Mouse (Mus musculus) adrenal gland, postnatal 0 days (tissue): ENCODE measurements around the gene Tmem107. TPM values are rescaled to one million over a fixed set of nuclear protein-coding genes. Genes with fewer than 3 reads are reported as not detected.

ENCODE experiments used
- polyA plus RNA-seq: library from polyadenylated mRNA; unstranded; fragments of >200 nt; fragmentation: Nextera tagmentation; extraction: Ambion mirVana; gene quantifications from 2 replicates; pipeline ENCODE4 v1.2.1, GENCODE M21; 2015

Tmem107 gene
- 58.1 and 62.5 TPM in 2 replicates for polyA plus RNA-seq

DNA sequence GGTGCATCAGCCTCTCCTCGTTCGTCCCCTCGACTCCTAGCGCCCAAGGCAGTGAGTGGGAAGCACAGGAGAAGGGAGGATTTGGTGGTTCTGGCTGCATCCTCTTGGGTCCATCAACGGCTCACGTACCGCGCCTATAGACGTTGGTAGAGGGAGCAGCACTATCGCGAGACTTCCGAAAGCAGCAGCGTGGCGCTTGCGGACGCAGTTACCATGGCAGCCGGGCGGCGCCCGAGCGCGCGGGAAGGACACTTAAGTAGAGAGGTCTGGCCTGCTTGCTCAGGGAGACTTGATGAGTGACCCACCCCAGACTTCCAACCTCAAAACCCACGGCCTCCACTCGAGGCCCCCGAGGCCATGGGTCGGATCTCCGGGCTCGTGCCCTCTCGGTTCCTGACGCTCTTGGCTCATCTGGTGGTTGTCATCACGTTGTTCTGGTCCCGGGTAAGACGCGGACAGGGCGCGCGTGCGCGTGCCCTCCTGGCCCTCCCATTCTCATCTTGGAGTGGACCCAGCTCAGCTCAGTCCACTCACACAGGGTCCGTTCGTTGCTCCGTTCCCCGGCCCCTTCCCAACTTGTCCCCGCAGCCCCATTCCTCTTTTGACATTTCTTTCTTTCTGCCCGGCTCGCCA lies at the start of gene Tmem107:
TSS of gene Tmem107 (plus strand) at position 217 of the 633 bp plus-strand sequence.

DNA sequence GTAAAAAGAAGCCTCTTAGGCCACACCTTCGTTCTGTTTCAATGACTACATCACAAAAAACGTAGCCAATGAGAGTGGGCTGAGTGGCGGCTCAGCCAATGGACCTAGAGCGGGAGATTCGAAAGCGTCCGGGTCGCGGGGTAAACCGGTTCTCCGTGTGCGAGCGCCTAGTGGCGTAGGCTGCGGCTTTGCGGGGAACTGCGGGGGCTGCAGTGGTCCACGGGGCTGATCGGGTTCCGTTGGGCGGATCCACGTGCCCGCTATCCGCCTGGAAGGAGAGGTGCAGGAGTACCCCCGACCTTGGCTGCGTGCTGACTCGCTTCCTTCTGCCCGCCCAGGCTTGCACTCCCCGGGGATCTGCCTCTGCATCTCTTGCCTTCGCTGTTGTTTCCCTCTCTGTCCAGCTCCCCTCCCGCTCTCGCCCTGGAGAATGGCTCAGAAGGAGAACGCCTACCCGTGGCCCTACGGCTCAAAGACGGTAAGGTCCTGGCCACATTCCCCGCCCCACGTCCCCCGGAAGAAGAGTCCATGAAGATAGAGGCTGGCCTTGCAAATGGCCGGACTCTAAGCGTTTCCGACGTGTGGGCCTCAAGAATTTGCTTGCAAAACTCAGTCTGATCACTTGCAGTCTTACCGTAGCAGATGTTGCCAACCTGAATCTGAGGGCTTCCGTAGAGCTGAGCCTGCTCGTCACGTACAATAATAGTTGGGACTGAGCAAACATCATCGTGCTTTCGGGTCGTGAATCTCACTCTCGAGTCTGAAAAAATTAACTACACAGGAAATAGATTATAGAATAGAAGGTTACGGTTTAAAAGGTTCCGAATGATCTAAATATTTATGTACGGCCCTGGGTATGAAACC lies 24.8 kb upstream of the Tmem107 start, which contains the start of gene Aurkb:
TSS of gene Aurkb (plus strand) at position 117 of the 864 bp plus-strand sequence.

DNA sequence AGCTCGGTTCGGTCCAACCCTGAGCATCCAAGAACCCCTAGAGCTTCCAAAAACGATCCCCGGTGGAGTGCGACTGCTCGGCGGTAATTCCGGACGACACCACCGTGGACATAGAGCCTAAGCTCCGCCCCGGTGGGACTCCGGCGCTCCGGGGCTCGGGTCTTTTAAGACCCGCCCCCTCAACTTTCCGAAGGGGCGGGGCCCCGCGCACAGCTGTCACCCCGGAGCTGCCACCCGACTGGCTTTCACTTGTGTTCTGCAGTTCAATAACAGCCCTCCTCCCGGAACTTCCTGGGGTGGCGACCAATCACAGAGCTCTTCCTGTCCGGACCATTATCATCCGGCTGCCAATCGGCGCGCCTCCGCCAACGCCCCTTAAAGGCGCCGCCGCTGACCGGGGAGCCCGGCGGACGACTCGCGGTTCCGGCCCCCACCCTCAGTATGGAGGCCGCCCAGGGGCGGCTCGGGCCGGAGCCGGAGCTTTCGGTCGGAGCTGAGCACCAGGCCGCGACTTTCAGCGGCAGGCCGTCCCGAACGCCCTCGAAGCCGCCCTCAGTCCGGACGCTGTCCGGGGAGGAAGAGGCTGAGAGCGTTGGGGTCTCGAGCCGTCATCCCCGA lies 11.1 kb upstream of the Tmem107 start, which contains the start of gene Borcs6:
TSS of gene Borcs6 (plus strand) at position 361 of the 618 bp plus-strand sequence.

DNA sequence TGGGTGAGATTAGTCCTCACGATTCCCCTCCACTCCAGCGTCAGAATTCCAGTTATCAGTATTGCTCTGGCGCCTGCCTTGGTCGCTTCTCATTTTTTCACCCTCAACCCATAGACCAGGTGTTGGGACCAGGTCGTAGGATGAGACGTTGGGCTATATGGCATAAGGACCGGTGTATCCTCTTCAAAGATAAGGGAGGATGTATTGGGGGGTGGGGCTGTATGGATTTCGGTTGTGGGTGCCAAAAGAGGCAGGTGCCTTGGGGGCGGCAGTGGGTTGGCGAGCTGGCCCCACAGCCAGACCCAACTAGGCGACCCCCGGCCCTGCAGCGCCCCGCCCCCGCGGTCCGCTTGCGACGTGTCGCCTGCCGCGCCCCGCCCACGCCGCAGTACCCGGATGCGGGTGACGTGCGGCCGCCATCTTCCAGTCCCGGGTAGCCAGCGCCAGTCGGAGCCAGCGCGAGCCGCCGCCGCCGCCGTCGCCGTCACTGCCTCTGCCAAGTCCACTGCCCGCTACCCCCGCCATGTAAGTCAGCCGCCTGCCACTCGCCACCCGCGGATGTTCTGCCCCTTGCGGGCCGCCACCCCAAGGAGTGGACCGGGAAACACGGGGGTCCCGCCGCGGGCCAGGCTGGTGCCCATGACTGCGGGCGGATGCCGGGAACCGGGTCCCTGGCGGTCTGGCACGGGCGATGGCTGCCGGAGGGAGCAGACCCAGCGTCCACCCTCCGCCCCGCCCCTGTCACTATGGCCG lies 17.7 kb downstream of the Tmem107 start, which contains the start of gene Vamp2:
TSS of gene Vamp2 (plus strand) at position 388 of the 753 bp plus-strand sequence.

DNA sequence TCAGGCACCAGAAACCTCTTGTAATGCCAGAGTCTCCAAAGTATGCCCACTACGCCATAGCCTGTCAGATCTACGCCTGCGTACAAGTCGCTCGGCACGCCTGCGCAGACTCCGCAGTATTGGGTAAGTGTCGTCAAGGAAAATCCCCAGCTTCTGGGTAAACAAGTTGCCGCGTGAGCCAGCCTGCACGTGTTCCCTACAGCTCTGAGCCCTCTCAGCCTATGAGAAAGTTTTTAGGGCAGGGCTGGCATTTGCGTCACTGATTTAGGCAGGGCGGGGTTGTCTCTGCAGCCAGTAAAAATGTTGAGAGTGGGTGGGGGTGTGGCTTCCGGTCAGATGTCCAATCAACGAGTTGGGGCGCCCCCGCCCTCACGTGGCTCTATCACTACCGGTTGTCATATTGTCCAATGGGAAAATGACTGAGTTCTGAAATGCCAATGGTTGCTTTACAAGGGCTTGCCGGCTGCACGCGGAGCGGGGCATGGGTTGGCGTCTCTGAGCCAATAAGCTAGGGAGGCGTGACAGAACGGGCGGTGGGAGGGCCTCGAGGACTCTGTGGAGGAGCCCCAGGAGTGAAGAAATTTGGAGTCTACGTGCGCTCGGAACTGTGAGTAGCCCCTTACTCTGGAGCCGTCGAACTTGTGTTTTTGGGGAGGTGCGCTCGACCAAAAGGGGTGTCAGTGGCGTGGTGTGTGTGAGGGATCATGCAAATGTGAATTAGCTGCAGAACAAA lies 24.3 kb downstream of the Tmem107 start, which contains the start of gene Per1:
TSS of gene Per1 (plus strand) at position 521 of the 733 bp plus-strand sequence.

DNA sequence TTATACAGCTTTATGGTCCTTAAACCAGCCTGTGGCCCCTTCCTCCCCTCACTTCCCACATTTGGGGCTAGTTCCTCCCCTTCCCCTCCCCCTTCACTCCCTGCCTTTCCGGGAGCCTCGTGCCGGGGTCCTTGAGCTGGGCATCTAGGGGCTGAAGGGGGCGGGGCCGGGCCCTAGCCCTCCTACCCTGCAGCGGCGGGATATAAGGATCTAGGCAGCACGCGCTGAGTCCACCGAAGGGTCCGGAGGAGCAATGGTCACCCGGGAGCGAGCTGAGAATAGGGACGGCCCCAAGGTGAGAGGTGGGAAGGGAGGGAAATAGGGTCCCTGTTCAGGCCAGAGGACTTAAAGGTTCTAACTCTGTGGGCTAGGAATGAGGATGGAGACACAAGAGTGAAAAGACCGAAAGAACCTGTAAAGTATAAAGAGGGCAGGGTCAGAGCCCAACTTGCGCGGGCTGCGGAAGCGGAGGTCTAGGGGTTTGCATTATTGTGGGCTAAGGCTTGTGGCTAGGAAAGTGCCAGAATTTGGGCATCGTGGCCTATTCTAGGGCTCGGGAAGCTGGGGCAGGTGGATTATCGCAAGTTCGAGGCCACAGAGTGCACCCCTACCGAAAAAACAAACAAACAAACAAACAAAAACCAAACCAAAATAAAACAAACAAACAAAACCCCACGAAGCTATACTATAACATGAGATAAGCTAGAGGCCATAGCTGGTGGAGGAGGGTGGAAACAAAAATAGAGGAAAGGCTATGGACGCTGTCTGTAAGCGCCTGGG lies 49.8 kb downstream of the Tmem107 start, which contains the start of gene Hes7:
TSS of gene Hes7 (plus strand) at position 184 of the 780 bp plus-strand sequence.

DNA sequence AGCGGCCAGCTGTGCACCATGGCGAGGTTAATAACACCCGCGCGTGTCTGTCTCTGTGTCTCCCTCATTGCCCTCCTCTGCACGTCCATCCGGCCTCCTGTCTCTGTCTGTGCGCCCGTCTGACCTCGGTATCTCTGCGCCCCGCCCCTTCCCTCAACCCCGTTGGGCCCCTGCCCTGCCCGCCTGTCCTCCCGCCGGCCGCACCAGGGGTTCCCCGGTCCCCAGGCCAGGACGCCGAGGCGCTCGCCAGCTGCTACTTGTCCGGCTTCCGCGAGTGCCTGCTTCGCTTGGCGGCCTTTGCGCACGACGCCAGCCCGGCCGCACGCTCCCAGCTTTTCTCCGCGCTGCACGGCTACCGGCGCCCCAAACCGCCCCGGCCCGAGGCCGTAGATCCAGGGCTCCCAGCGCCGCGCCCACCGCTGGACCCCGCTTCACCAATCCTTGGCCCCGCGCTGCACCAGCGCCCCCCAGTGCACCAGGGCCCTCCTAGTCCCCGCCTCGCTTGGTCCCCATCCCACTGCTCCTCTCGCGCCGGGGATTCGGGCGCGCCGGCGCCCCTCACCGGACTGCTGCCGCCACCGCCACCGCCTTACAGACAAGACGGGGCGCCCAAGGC lies 51.8 kb downstream of the Tmem107 start, which contains the start of gene 9130213A22Rik:
TSS of gene 9130213A22Rik (minus strand) at position 254 of the 616 bp plus-strand sequence.

Other genes with a start within 250 kb of the Tmem107 start
- gene Ndel1, start 198.9 kb upstream of the Tmem107 start, polyA plus RNA-seq: 68.6 and 71.4 TPM in 2 replicates
- 0.22 TPM in 1 of 2 replicates, not detected in the other for gene Rnf222, start 182.3 kb upstream of the Tmem107 start, polyA plus RNA-seq
- 1,250 and 2,091 TPM in 2 replicates for gene Rpl26, start 169.2 kb upstream of the Tmem107 start, polyA plus RNA-seq
- 0.13 and 0.15 TPM in 2 replicates for gene Odf4, start 143.7 kb upstream of the Tmem107 start, polyA plus RNA-seq
- gene Arhgef15, start 113.3 kb upstream of the Tmem107 start, polyA plus RNA-seq: 7.0 and 8.7 TPM in 2 replicates
- gene Slc25a35, start 102.7 kb upstream of the Tmem107 start, polyA plus RNA-seq: 2.5 and 5.0 TPM in 2 replicates
- gene Rangrf, start 95.6 kb upstream of the Tmem107 start, polyA plus RNA-seq: 24.9 and 32.6 TPM in 2 replicates
- 8.3 and 12.5 TPM in 2 replicates for gene Pfas, start 62.3 kb upstream of the Tmem107 start, polyA plus RNA-seq
- 18.7 and 25.1 TPM in 2 replicates for gene Ctc1, start 54.9 kb upstream of the Tmem107 start, polyA plus RNA-seq
- gene Aurkb, start 25.2 kb upstream of the Tmem107 start, polyA plus RNA-seq: 23.5 and 29.1 TPM in 2 replicates
- gene Borcs6, start 11.1 kb upstream of the Tmem107 start, polyA plus RNA-seq: 21.4 and 27.3 TPM in 2 replicates
- 124 and 125 TPM in 2 replicates for gene Vamp2, start 17.7 kb downstream of the Tmem107 start, polyA plus RNA-seq
- 17.0 and 26.6 TPM in 2 replicates for gene Per1, start 24.4 kb downstream of the Tmem107 start, polyA plus RNA-seq
- gene Hes7, start 49.6 kb downstream of the Tmem107 start, polyA plus RNA-seq: 0.35 and 0.50 TPM in 2 replicates
- gene 9130213A22Rik, start 51.8 kb downstream of the Tmem107 start, polyA plus RNA-seq: 0.25 and 1.0 TPM in 2 replicates
- 1.1 and 2.0 TPM in 2 replicates for gene Aloxe3, start 55.1 kb downstream of the Tmem107 start, polyA plus RNA-seq
- gene Alox12b, start 86.2 kb downstream of the Tmem107 start, polyA plus RNA-seq: 0.77 TPM in 1 of 2 replicates, not detected in the other
- gene Alox8, start 127.0 kb downstream of the Tmem107 start, polyA plus RNA-seq: 0.08 TPM in 1 of 2 replicates, not detected in the other
- 0.20 and 0.26 TPM in 2 replicates for gene Gucy2e, start 166.2 kb downstream of the Tmem107 start, polyA plus RNA-seq